Comparison of ENCODE assay signal across 23 mouse cellular contexts in genomic region chr6:142973289-142973688, GRCm38 (mm10). TPM values are rescaled to one million over a fixed set of nuclear protein-coding genes. Genes with fewer than 3 reads are reported as not detected.
DNase-seq lines count a peak whose midpoint lies in the region; ATAC-seq lines count a peak whose summit lies in the region.
"Had no signal": no experiment of that assay in that cellular context is flagged by ENCODE, and none has a peak within 500 bp of the region (broad histone marks: within the 10 kb centered on the region; RNA-seq: fewer than 3 reads in every experiment).

No protein-coding gene starts in this region.

- H3K27ac ChIP-seq in midbrain, embryonic 11.5 days (ENCODE audit: low read depth, low read length) = no peak overlapping the region
- no peak overlapping the region for H3K27ac ChIP-seq in midbrain, embryonic 14.5 days (replicated peaks; ENCODE audit: low read depth, low read length)
- no peak overlapping the region for H3K27ac ChIP-seq in limb, embryonic 10.5 days
- H3K27ac ChIP-seq: embryonic facial prominence, embryonic 10.5 days; embryonic facial prominence, embryonic 12.5 days; forebrain, embryonic 13.5 days; forebrain, embryonic 15.5 days had no signal

- no peak overlapping the region for H3K9ac ChIP-seq in midbrain, embryonic 11.5 days (ENCODE audit: low read length)
- no peak overlapping the region for H3K9ac ChIP-seq in midbrain, embryonic 14.5 days (replicated peaks; ENCODE audit: low read length)
- H3K9ac ChIP-seq: embryonic facial prominence, embryonic 12.5 days; forebrain, embryonic 13.5 days; forebrain, embryonic 15.5 days had no signal

- no peaks in the 10 kb centered on the region for H3K27me3 ChIP-seq in midbrain, embryonic 11.5 days (ENCODE audit: control insufficient read depth, insufficient read depth, low read length)
- no peaks in the 10 kb centered on the region for H3K27me3 ChIP-seq in midbrain, embryonic 14.5 days (ENCODE audit: control insufficient read depth, insufficient read depth, low read length)
- H3K27me3 ChIP-seq in limb, embryonic 10.5 days (ENCODE audit: low read depth, poor library complexity, severe bottlenecking) = no peaks in the 10 kb centered on the region
- H3K27me3 ChIP-seq: CH12.LX; embryonic facial prominence, embryonic 12.5 days; forebrain, embryonic 13.5 days; forebrain, embryonic 15.5 days; Patski had no signal

- no peak overlapping the region for H3K4me2 ChIP-seq in midbrain, embryonic 11.5 days
- no peak overlapping the region for H3K4me2 ChIP-seq in midbrain, embryonic 14.5 days (ENCODE audit: low read length)
- H3K4me2 ChIP-seq: embryonic facial prominence, embryonic 12.5 days; forebrain, embryonic 13.5 days; forebrain, embryonic 15.5 days had no signal

- WGBS in midbrain, embryonic 11.5 days = 86% methylated on average over 7 of the region's 7 CpGs
- 90% methylated on average over 7 of the region's 7 CpGs for WGBS in midbrain, embryonic 14.5 days
- WGBS in limb, embryonic 10.5 days = 93% methylated on average over 7 of the region's 7 CpGs

- no peaks in the 10 kb centered on the region for H3K9me3 ChIP-seq in midbrain, embryonic 11.5 days (ENCODE audit: control insufficient read depth, low read length)
- H3K9me3 ChIP-seq in midbrain, embryonic 14.5 days (ENCODE audit: control insufficient read depth, low read length) = no peaks in the 10 kb centered on the region
- H3K9me3 ChIP-seq in limb, embryonic 10.5 days (replicated peaks) = no peaks in the 10 kb centered on the region
- H3K9me3 ChIP-seq: embryonic facial prominence, embryonic 10.5 days; embryonic facial prominence, embryonic 12.5 days; forebrain, embryonic 13.5 days; forebrain, embryonic 15.5 days; G1E had no signal

- ATAC-seq in midbrain, embryonic 11.5 days (ENCODE audit: low FRiP score) = no peak
- ATAC-seq in midbrain, embryonic 14.5 days (ENCODE audit: low FRiP score, low TSS enrichment) = no peak
- ATAC-seq: activated CD4-positive, CD25-positive, alpha-beta regulatory T cell, adult 4 months; CD4-positive, CD25-positive, alpha-beta regulatory T cell, adult 4 months; forebrain, embryonic 13.5 days; forebrain, embryonic 15.5 days; Patski had no signal

- no peaks in the 10 kb centered on the region for H3K36me3 ChIP-seq in midbrain, embryonic 11.5 days (ENCODE audit: control insufficient read depth, insufficient read depth, low read length)
- H3K36me3 ChIP-seq in midbrain, embryonic 14.5 days (ENCODE audit: control insufficient read depth, insufficient read depth, low read length) = no peaks in the 10 kb centered on the region
- H3K36me3 ChIP-seq in limb, embryonic 10.5 days = no peaks in the 10 kb centered on the region
- H3K36me3 ChIP-seq: embryonic facial prominence, embryonic 10.5 days; embryonic facial prominence, embryonic 12.5 days; forebrain, embryonic 15.5 days; G1E had no signal

- no peaks in the 10 kb centered on the region for H3K4me1 ChIP-seq in midbrain, embryonic 11.5 days (ENCODE audit: control insufficient read depth, insufficient read depth, low read length)
- H3K4me1 ChIP-seq in midbrain, embryonic 14.5 days (ENCODE audit: control insufficient read depth, insufficient read depth, low read length) = no peaks in the 10 kb centered on the region
- no peaks in the 10 kb centered on the region; the same call in 1 of the 2 replicates for H3K4me1 ChIP-seq in limb, embryonic 10.5 days
- H3K4me1 ChIP-seq: embryonic facial prominence, embryonic 10.5 days; embryonic facial prominence, embryonic 12.5 days; forebrain, embryonic 13.5 days; forebrain, embryonic 15.5 days had no signal

- peak; percentile 65 for DNase-seq in heart, adult 11 months
- no peak for DNase-seq in heart, adult 9 months (ENCODE audit: low spot score in 2 of 2)
- peak; percentile 75 for DNase-seq in midbrain, embryonic 11.5 days (ENCODE audit: low spot score, missing footprints)
- DNase-seq in midbrain, embryonic 14.5 days = no peak
- DNase-seq in limb, embryonic 10.5 days (ENCODE audit: low spot score) = peak; percentile 14
- DNase-seq: adrenal gland, adult 8-10 months; adrenal gland, postnatal 14 days; adrenal gland, postnatal 36 days; B cell, adult 2 months; cerebellum, adult 11-12 months; cerebellum, adult 2 months; cerebellum, adult 9-10 months; cerebellum, postnatal 10 days; cerebellum, postnatal 25 days had no signal

- H3K4me3 ChIP-seq in midbrain, embryonic 11.5 days (ENCODE audit: low read depth, low read length) = no peak overlapping the region
- H3K4me3 ChIP-seq in midbrain, embryonic 14.5 days (replicated peaks; ENCODE audit: low read depth, low read length) = no peak overlapping the region
- H3K4me3 ChIP-seq in limb, embryonic 10.5 days = no peak overlapping the region
- H3K4me3 ChIP-seq: embryonic facial prominence, embryonic 10.5 days; embryonic facial prominence, embryonic 12.5 days; forebrain, embryonic 13.5 days; forebrain, embryonic 15.5 days had no signal

RNA-seq across cellular contexts. Expression of gene St8sia1, which starts 9.0 kb away (rescaled TPM):
- polyA plus RNA-seq in midbrain, embryonic 11.5 days (2014; fragmentation: Nextera tagmentation; extraction: Ambion mirVana) = 3.8 and 5.4 TPM in 2 replicates
- polyA plus RNA-seq in midbrain, embryonic 14.5 days (2014; fragmentation: Nextera tagmentation; extraction: Ambion mirVana) = 7.5 and 8.4 TPM in 2 replicates
- polyA plus RNA-seq in limb, embryonic 10.5 days (2016; fragmentation: Nextera tagmentation; extraction: Ambion mirVana) = 0.73 and 0.91 TPM in 2 replicates
- polyA plus RNA-seq: G1E had no signal

Comparison
In these comparisons a context has a peak if more than half of its experiments do, and no peak if none do; other contexts are left out.
1. DNase-seq: peak in heart, adult 11 months (single experiment), midbrain, embryonic 11.5 days (single experiment) and limb, embryonic 10.5 days (single experiment); none in heart, adult 9 months (0 of 2) and midbrain, embryonic 14.5 days (single experiment).